In the genomic region with DNA sequence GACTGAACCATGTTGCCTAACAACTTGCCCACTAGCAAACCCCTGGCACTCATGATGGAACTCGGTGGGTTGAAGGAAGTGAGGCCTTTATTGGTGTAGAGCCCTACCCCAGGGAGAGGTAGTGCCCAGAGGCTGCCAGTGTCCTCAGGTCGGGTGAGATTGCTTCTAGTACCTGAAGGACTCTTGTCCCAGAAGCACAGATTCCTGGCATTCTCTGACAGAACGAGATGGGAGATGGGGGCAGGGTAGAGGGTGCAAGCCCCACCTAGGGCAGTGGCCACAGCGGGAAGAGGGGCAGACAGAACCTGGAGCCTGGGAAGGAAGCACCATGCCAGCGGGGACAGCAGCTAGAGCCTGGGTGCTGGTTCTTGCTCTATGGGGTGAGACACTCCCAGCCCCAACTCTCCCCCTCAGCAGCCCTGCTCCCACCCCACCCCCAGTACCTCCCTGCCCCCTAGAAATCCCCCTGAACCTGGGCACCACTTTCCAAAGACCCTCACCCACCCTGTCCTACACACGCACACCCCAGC, we compare ENCODE assay signal across 10 mouse cellular contexts. TPM values are rescaled to one million over a fixed set of nuclear protein-coding genes. Genes with fewer than 3 reads are reported as not detected.
DNase-seq lines count a peak whose midpoint lies in the region; ATAC-seq and TF ChIP-seq lines count a peak whose summit lies in the region.
"Had no signal": no experiment of that assay in that cellular context is flagged by ENCODE, and none has a peak within 500 bp of the region (broad histone marks: within the 10 kb centered on the region; RNA-seq: fewer than 3 reads in every experiment).

Ager (plus strand) TSS at position 297 of the 530 bp plus-strand sequence.

- peak; percentile 78 for DNase-seq in midbrain, embryonic 11.5 days (ENCODE audit: low spot score, missing footprints)
- DNase-seq in midbrain, embryonic 14.5 days: no peak
- DNase-seq in c-Kit-positive CD71-positive TER-119-positive erythroid progenitor cells, embryonic 14.5 days (ENCODE audit: low spot score): no peak
- DNase-seq in spleen, postnatal 10 days (ENCODE audit: low spot score in 2 of 2): no peak
- DNase-seq: cerebellum, adult 2 months; gastrocnemius, postnatal 14 days had no signal

- 0 out of 2 replicates have a peak within 1 kb of the TSS, but pooled peaks have one; percentile 2 for H3K4me3 ChIP-seq in forebrain, embryonic 12.5 days (replicated peaks)
- H3K4me3 ChIP-seq in forebrain, embryonic 16.5 days (replicated peaks; ENCODE audit: low read length): no peak within 1 kb of the TSS
- H3K4me3 ChIP-seq in midbrain, embryonic 11.5 days (ENCODE audit: low read depth, low read length): no peak within 1 kb of the TSS
- no peak within 1 kb of the TSS for H3K4me3 ChIP-seq in midbrain, embryonic 14.5 days (replicated peaks; ENCODE audit: low read depth, low read length)
- H3K4me3 ChIP-seq in intestine, postnatal 0 days (ENCODE audit: low read depth, low read length): no peak within 1 kb of the TSS
- H3K4me3 ChIP-seq in myocyte: no peak within 1 kb of the TSS

- no peak for TF ChIP-seq CTCF in intestine, postnatal 0 days (IDR thresholded peaks at IDR 0.05; ENCODE audit: low read depth)

- peak within 1 kb of the TSS; percentile 36 for H3K9ac ChIP-seq in forebrain, embryonic 12.5 days
- H3K9ac ChIP-seq in forebrain, embryonic 16.5 days (replicated peaks; ENCODE audit: low read depth, low read length): no peak within 1 kb of the TSS
- H3K9ac ChIP-seq in midbrain, embryonic 11.5 days (ENCODE audit: low read length): no peak within 1 kb of the TSS
- H3K9ac ChIP-seq in midbrain, embryonic 14.5 days (replicated peaks; ENCODE audit: low read length): no peak within 1 kb of the TSS
- 0 out of 2 replicates have a peak within 1 kb of the TSS, but pooled peaks have one; percentile 17 for H3K9ac ChIP-seq in intestine, postnatal 0 days (ENCODE audit: low read depth, low read length)

- no peak within 1 kb of the TSS for H3ac ChIP-seq in myocyte (ENCODE audit: control insufficient read depth, insufficient read length)

- peaks cover 49% of the 10 kb centered on the region for H3K36me3 ChIP-seq in forebrain, embryonic 12.5 days (replicated peaks)
- peaks cover 12% of the 10 kb centered on the region for H3K36me3 ChIP-seq in forebrain, embryonic 16.5 days (ENCODE audit: control insufficient read depth, insufficient read depth)
- peaks cover 12% of the 10 kb centered on the region for H3K36me3 ChIP-seq in midbrain, embryonic 11.5 days (ENCODE audit: control insufficient read depth, insufficient read depth, low read length)
- H3K36me3 ChIP-seq in midbrain, embryonic 14.5 days (ENCODE audit: control insufficient read depth, insufficient read depth, low read length): peaks cover 42% of the 10 kb centered on the region
- peaks cover 45% of the 10 kb centered on the region; the same call in 1 of the 2 replicates for H3K36me3 ChIP-seq in intestine, postnatal 0 days (ENCODE audit: control insufficient read depth, insufficient read depth)
- H3K36me3 ChIP-seq in myocyte (ENCODE audit: control insufficient read depth, insufficient read depth): no peaks in the 10 kb centered on the region

- ATAC-seq in forebrain, embryonic 12.5 days (ENCODE audit: low FRiP score): no peak
- no peak for ATAC-seq in forebrain, embryonic 16.5 days
- ATAC-seq in midbrain, embryonic 11.5 days (ENCODE audit: low FRiP score): no peak
- ATAC-seq in midbrain, embryonic 14.5 days (ENCODE audit: low FRiP score, low TSS enrichment): no peak
- no peak for ATAC-seq in intestine, postnatal 0 days

- peaks cover 60% of the 10 kb centered on the region for H3K4me1 ChIP-seq in forebrain, embryonic 12.5 days
- H3K4me1 ChIP-seq in forebrain, embryonic 16.5 days (replicated peaks; ENCODE audit: control insufficient read depth, insufficient read depth, low read length): peaks cover 29% of the 10 kb centered on the region
- H3K4me1 ChIP-seq in midbrain, embryonic 11.5 days (ENCODE audit: control insufficient read depth, insufficient read depth, low read length): peaks cover 30% of the 10 kb centered on the region
- H3K4me1 ChIP-seq in midbrain, embryonic 14.5 days (ENCODE audit: control insufficient read depth, insufficient read depth, low read length): peaks cover 19% of the 10 kb centered on the region
- H3K4me1 ChIP-seq in intestine, postnatal 0 days (replicated peaks; ENCODE audit: control insufficient read depth, insufficient read depth, low read length): peaks cover 2% of the 10 kb centered on the region; the same call in 1 of the 2 replicates

- no peaks in the 10 kb centered on the region for H3K9me3 ChIP-seq in forebrain, embryonic 12.5 days
- no peaks in the 10 kb centered on the region for H3K9me3 ChIP-seq in forebrain, embryonic 16.5 days (ENCODE audit: control insufficient read depth, low read length)
- H3K9me3 ChIP-seq in midbrain, embryonic 11.5 days (ENCODE audit: control insufficient read depth, low read length): no peaks in the 10 kb centered on the region
- H3K9me3 ChIP-seq in midbrain, embryonic 14.5 days (ENCODE audit: control insufficient read depth, low read length): no peaks in the 10 kb centered on the region
- no peaks in the 10 kb centered on the region for H3K9me3 ChIP-seq in intestine, postnatal 0 days (ENCODE audit: control insufficient read depth)

- WGBS in forebrain, embryonic 12.5 days: 24% methylated on average over 6 of the region's 6 CpGs
- 21% methylated on average over 5 of the region's 6 CpGs for WGBS in forebrain, embryonic 16.5 days
- WGBS in midbrain, embryonic 11.5 days: 21% methylated on average over 6 of the region's 6 CpGs
- WGBS in midbrain, embryonic 14.5 days: 18% methylated on average over 6 of the region's 6 CpGs
- WGBS in intestine, postnatal 0 days: 21% methylated on average over 6 of the region's 6 CpGs

- peak; percentile 14 for TF ChIP-seq POLR2A in myocyte (IDR thresholded peaks at IDR 0.05; ENCODE audit: insufficient read length, low read depth)

- no peak within 1 kb of the TSS for H3K4me2 ChIP-seq in forebrain, embryonic 12.5 days
- H3K4me2 ChIP-seq in forebrain, embryonic 16.5 days (ENCODE audit: low read length): no peak within 1 kb of the TSS
- H3K4me2 ChIP-seq in midbrain, embryonic 11.5 days: no peak within 1 kb of the TSS
- no peak within 1 kb of the TSS for H3K4me2 ChIP-seq in midbrain, embryonic 14.5 days (ENCODE audit: low read length)
- H3K4me2 ChIP-seq in intestine, postnatal 0 days (replicated peaks; ENCODE audit: low read depth): 0 out of 2 replicates have a peak within 1 kb of the TSS, but pooled peaks have one; percentile 6
- H3K4me2 ChIP-seq in myocyte (ENCODE audit: low read depth): no peak within 1 kb of the TSS

- no peak within 1 kb of the TSS for H3K27ac ChIP-seq in forebrain, embryonic 12.5 days
- no peak within 1 kb of the TSS for H3K27ac ChIP-seq in forebrain, embryonic 16.5 days (ENCODE audit: low read length)
- no peak within 1 kb of the TSS for H3K27ac ChIP-seq in midbrain, embryonic 11.5 days (ENCODE audit: low read depth, low read length)
- H3K27ac ChIP-seq in midbrain, embryonic 14.5 days (replicated peaks; ENCODE audit: low read depth, low read length): no peak within 1 kb of the TSS
- H3K27ac ChIP-seq in intestine, postnatal 0 days (ENCODE audit: low read depth, low read length): no peak within 1 kb of the TSS; the same call in 1 of the 2 replicates

- no peaks in the 10 kb centered on the region for H3K27me3 ChIP-seq in forebrain, embryonic 12.5 days
- H3K27me3 ChIP-seq in forebrain, embryonic 16.5 days (replicated peaks; ENCODE audit: control insufficient read depth, insufficient read depth, low read length): no peaks in the 10 kb centered on the region
- no peaks in the 10 kb centered on the region for H3K27me3 ChIP-seq in midbrain, embryonic 11.5 days (ENCODE audit: control insufficient read depth, insufficient read depth, low read length)
- no peaks in the 10 kb centered on the region for H3K27me3 ChIP-seq in midbrain, embryonic 14.5 days (ENCODE audit: control insufficient read depth, insufficient read depth, low read length)
- H3K27me3 ChIP-seq in intestine, postnatal 0 days (replicated peaks; ENCODE audit: control insufficient read depth, insufficient read depth, low read length): no peaks in the 10 kb centered on the region
- no peaks in the 10 kb centered on the region for H3K27me3 ChIP-seq in myocyte (ENCODE audit: control insufficient read depth, insufficient read depth, insufficient read length)

- peaks cover 5% of the 10 kb centered on the region for H3K79me2 ChIP-seq in myocyte (ENCODE audit: control insufficient read depth, insufficient read depth)

TF ChIP-seq in myocyte, 11 proteins besides CTCF, POLR2A, EP300 and RAD21:
- TF ChIP-seq CEBPB (IDR thresholded peaks at IDR 0.05; ENCODE audit: insufficient read depth, poor library complexity, severe bottlenecking): no peak
- peak; percentile 84 for TF ChIP-seq POLR2AphosphoS2 (IDR thresholded peaks at IDR 0.05; ENCODE audit: insufficient read length, low read depth)

RNA-seq across cellular contexts. Expression of gene Ager, which starts in this region (rescaled TPM):
- polyA plus RNA-seq in forebrain, embryonic 12.5 days (2016; fragmentation: Nextera tagmentation; extraction: Ambion mirVana): 2.6 and 2.9 TPM in 2 replicates
- 1.5 and 1.6 TPM in 2 replicates for polyA plus RNA-seq in forebrain, embryonic 16.5 days (2015; fragmentation: Nextera tagmentation; extraction: Ambion mirVana)
- 1.4 and 1.6 TPM in 2 replicates for polyA plus RNA-seq in midbrain, embryonic 11.5 days (2014; fragmentation: Nextera tagmentation; extraction: Ambion mirVana)
- 1.2 and 1.4 TPM in 2 replicates for polyA plus RNA-seq in midbrain, embryonic 14.5 days (2014; fragmentation: Nextera tagmentation; extraction: Ambion mirVana)
- polyA plus RNA-seq in intestine, postnatal 0 days (2015; fragmentation: Nextera tagmentation; extraction: Ambion mirVana): 1.3 and 1.5 TPM in 2 replicates
- 0.22 TPM for polyA plus RNA-seq in myocyte (2012; fragmentation: generic; extraction: Trizol)

Comparison
In these comparisons a context has a peak if more than half of its experiments do, and no peak if none do; other contexts are left out.
1. H3K9ac ChIP-seq: peak in forebrain, embryonic 12.5 days (single experiment) and intestine, postnatal 0 days (single experiment); none in forebrain, embryonic 16.5 days (single experiment), midbrain, embryonic 11.5 days (single experiment) and midbrain, embryonic 14.5 days (single experiment).